Mouse (Mus musculus): ENCODE results near the gene Srf.

Srf gene

GRCm38 (mm10) chr17:46519971-46520370 is 36.0 kb downstream of the Srf start:
- DNase-seq (ENCODE audit: low read depth, low spot score) = no peak

- DNase-seq (ENCODE audit: low read depth, low spot score) = no peak
Observed at GRCm38 (mm10) chr17:46513329-46513728, 42.6 kb downstream of the Srf start.

DNA sequence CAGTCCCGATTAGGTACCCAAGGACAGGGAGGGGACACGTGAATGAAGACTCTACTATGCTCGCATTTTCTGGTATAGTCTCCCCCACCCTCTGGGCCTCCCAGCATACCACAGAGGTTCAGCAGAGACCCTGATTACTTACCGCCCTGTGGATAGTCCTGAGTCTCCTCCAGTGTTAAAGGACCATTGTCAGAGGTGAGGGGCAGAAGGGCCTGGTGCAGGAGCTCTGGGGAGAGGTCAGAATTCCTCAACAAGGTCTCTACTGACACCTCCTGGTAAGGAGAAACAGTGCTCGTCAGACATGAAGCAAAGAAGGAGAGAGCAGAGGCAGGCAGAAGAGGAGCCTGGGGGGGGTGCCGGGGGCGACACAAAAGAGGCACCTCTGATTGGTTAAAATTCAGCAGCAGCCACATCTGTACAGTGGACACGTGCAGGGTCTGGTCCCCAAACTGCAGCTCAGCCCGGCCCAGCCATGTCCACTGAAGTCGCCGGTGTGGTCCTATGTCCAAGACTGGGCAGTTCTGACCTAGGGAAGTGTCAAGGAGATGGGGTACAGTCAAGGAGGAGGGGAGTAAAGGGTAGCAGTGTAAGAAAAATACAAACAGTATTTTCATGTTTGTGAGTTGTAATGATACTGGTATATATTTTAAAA is 44.8 kb downstream of the Srf start:
- no peak for DNase-seq (ENCODE audit: low read depth, low spot score)

DNA sequence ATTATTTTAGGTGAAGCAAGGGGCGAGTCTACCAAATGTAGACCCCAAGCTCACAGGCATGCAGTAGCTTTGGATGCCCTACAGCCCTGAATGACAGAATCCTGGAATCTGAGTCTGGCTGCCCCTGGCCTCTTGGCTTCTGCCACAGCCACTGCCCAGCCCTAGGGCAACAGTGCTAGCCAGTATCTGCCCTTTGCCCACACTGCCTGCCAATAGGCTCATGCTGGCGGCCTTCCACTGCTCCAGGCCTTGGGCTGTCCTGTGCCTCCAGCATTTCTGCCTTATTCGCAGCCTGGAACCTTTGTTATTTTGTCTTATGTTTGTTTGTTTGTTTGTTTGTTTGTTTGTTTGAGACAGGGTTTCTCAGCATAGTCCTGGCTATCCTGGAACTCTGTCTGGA is 50.4 kb downstream of the Srf start:
- DNase-seq (ENCODE audit: low read depth, low spot score) = no peak

DNA sequence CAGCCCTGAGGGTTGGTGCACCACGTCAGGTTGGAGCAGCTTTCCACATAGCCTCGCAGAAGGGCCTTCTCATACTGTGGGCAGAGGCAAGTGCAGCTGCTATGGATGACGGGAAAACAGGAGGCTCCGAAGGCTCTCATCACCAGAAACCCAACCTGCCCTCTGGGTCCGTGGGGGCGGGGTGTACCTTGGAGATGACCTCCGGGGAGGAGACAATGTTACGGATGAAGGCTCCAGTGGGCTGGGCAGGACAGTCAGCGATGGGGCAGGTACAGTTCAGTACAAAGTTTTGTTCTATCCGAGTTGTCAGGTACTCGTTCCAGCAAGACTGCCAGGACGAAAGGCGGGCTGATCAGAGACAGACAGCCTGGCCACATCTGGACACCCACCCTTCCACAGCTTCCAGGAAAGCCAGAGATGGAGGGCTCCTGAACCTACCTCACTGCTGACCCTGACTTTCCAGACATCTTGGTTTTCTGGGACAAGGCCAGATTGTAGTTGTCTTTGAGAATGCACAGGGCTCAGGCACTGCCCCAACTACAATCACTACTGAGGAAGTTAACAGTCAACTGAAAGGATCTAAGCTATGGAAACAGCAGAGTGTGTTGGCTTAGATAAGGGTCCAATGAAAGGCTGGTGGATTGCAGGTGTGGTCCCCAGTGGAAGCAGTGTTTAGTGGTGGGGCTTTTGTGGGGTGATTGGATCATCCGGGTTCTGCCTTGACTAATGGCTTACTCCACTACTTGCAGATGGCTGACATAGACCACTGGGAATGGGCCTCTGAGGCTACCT is 51.9 kb downstream of the Srf start:
- DNase-seq (ENCODE audit: low read depth, low spot score) = no peak

GRCm38 (mm10) chr17:46502775-46503174 is 53.2 kb downstream of the Srf start:
- DNase-seq (ENCODE audit: low read depth, low spot score) = no peak
